Mouse (Mus musculus) brain, embryonic 14.5 days (tissue): ENCODE data around the gene Cysrt1.

Source experiments
- CTCF ChIP-seq: fragments of 200-500 bp; IDR thresholded peaks from 2 replicates; pipeline ENCODE4 v1.5.1; 2012; ENCODE audit warnings: inconsistent platforms, mild to moderate bottlenecking, moderate library complexity, borderline replicate concordance; ENCODE audit not compliant: insufficient read depth, insufficient read length; ENCODE audit errors: extremely low read depth
- POLR2A ChIP-seq: fragments of 200-500 bp; IDR thresholded peaks from 2 replicates; pipeline ENCODE4 v1.6.1; 2012; ENCODE audit warnings: mild to moderate bottlenecking, inconsistent platforms, borderline replicate concordance; ENCODE audit not compliant: poor library complexity, insufficient read depth, insufficient read length, severe bottlenecking; ENCODE audit errors: extremely low read depth

DNA sequence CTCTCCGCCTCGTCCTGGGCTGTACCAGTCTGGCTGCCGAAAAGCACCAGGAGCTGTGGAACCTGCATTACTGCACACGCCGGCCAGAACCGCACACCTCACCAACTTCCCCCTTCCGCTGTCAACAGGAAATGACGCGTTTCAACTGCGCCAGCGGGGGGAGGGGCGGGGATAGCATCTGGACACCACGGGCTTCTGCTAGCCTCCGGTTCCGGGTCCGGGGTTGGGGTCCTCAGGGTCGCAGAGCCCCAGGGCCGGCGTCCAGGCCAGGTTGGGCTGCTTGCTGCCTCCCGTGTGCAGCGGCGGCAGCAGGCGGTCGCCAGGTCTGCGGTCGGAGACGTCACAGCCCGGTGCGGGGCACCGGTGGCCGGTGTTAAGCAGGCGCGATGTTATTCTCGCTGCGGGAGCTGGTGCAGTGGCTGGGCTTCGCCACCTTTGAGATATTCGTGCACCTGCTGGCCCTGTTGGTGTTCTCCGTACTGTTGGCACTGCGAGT is 13.1 kb upstream of the Cysrt1 start, which contains the start of gene Tmem203:
- TF ChIP-seq POLR2A (peak; percentile 54; the same call in 1 of the 2 replicates), CTCF (no peak)
